Mouse (Mus musculus) liver, postnatal 0 days (tissue): ENCODE measurements around the gene Ncstn.

Experiments used
- CTCF ChIP-seq: sonication (generic); IDR thresholded peaks from 2 replicates; pipeline ENCODE4 v1.5.1; 2016; ENCODE audit warnings: antibody characterized with exemption, low read depth
- EP300 ChIP-seq: IDR thresholded peaks from 2 replicates; pipeline ENCODE4 v1.6.1; 2016; ENCODE audit warnings: antibody characterized with exemption, low read depth, mild to moderate bottlenecking

GRCm38 (mm10) chr1:172018336-172019311 lies 64.0 kb downstream of the Ncstn start:
- TF ChIP-seq EP300 = no peak
- no peak for TF ChIP-seq CTCF
